ENCODE assay signal across 29 mouse cellular contexts in the genomic region with DNA sequence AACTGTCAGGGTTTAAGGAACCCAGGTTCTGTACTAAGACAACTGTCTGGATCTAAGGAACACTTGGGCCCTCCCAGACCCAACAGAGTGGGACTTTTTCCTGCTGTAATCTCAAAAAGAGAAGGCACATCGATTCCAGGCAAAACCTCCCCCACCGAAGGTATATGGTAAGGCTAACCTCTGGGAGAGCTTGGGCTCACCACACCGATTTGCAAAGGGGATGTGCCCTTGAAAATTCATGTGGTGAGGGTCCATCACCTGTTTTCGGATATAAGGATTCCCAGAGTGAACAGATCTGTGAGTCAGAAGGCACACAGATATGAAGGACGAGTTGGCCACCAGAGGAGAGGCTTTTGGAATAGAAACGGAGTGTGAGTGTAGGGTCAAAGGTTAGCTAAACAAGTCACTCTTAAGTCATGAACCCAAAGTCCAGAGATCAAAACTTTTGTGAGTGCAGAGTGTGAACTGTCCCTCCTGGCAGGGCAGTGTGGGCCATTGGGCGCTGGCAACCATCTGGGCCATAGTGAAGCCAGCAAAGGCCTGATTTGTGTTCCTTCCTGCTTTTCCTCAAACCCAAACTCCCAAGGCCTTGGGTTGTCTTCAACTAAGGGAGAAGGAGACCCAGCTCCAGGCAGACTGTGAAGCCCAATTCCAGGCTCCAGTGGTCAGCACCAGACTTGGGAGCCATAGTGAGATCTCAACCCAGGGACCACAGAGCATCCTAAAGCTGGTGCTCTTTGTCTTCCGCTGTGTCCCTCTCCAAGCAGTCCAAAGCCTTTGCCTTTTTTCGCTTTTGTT. TPM values are rescaled to one million over a fixed set of nuclear protein-coding genes. Genes with fewer than 3 reads are reported as not detected.
DNase-seq lines count a peak whose midpoint lies in the region; ATAC-seq and TF ChIP-seq lines count a peak whose summit lies in the region.
"Had no signal": no experiment of that assay in that cellular context is flagged by ENCODE, and none has a peak within 500 bp of the region (broad histone marks: within the 10 kb centered on the region; RNA-seq: fewer than 3 reads in every experiment).

No protein-coding gene starts in this region.

- peaks cover 58% of the 10 kb centered on the region for H3K27me3 ChIP-seq in heart, embryonic 12.5 days (replicated peaks)
- H3K27me3 ChIP-seq in liver, adult 2 months (ENCODE audit: control insufficient read depth, insufficient read depth, low read length) = peaks cover 35% of the 10 kb centered on the region
- peaks cover 95% of the 10 kb centered on the region for H3K27me3 ChIP-seq in liver, embryonic 11.5 days (replicated peaks; ENCODE audit: control insufficient read depth, insufficient read depth, low read length)
- H3K27me3 ChIP-seq in heart, embryonic 16.5 days (ENCODE audit: control insufficient read depth, insufficient read depth, low read length) = peaks cover 40% of the 10 kb centered on the region

- peaks cover 12% of the 10 kb centered on the region; the same call in 1 of the 2 replicates for H3K4me1 ChIP-seq in heart, embryonic 12.5 days (replicated peaks)
- peaks cover 7% of the 10 kb centered on the region for H3K4me1 ChIP-seq in liver, adult 2 months (ENCODE audit: control insufficient read depth, insufficient read depth, low read length)
- peaks cover 3% of the 10 kb centered on the region for H3K4me1 ChIP-seq in liver, embryonic 11.5 days (replicated peaks; ENCODE audit: control insufficient read depth, insufficient read depth, low read length)
- no peaks in the 10 kb centered on the region; the same call in 1 of the 2 replicates for H3K4me1 ChIP-seq in heart, embryonic 16.5 days (ENCODE audit: control insufficient read depth, insufficient read depth, low read length)

- H3K36me3 ChIP-seq in heart, embryonic 12.5 days = peaks cover 20% of the 10 kb centered on the region
- no peaks in the 10 kb centered on the region for H3K36me3 ChIP-seq in liver, adult 2 months (ENCODE audit: control insufficient read depth, insufficient read depth, low read length)
- no peaks in the 10 kb centered on the region for H3K36me3 ChIP-seq in liver, embryonic 11.5 days (ENCODE audit: control insufficient read depth, insufficient read depth, low read length)
- H3K36me3 ChIP-seq in heart, embryonic 16.5 days (ENCODE audit: control insufficient read depth, insufficient read depth) = no peaks in the 10 kb centered on the region
- H3K36me3 ChIP-seq: hindbrain, embryonic 13.5 days; limb, embryonic 13.5 days; midbrain, embryonic 13.5 days; stomach, embryonic 15.5 days had no signal

- peak; percentile 6 for DNase-seq in embryo, embryonic 10 days (ENCODE audit: low spot score)
- no peak for DNase-seq in embryo, embryonic 9.5 days (ENCODE audit: extremely low spot score)
- no peak for DNase-seq in heart, postnatal 36 days
- peak; percentile 89 for DNase-seq in liver, adult 2 months (ENCODE audit: extremely low read depth, low read depth, low spot score)
- no peak for DNase-seq in liver, embryonic 11.5 days (ENCODE audit: low spot score)
- no peak for DNase-seq in adrenal gland, adult 18-20 months (ENCODE audit: low spot score in 2 of 2)
- DNase-seq: adrenal gland, postnatal 10 days; gastrocnemius, postnatal 36 days; lung, postnatal 10 days; right cerebral cortex, postnatal 14 days; spleen, adult 18-20 months; thymus, adult 18-20 months had no signal

- ATAC-seq in heart, embryonic 12.5 days (ENCODE audit: insufficient number of reproducible peaks, low FRiP score) = no peak
- no peak for ATAC-seq in liver, embryonic 11.5 days (replicated peaks; ENCODE audit: low FRiP score)
- no peak for ATAC-seq in heart, embryonic 16.5 days (replicated peaks; ENCODE audit: extremely low read depth, insufficient read depth, low FRiP score)
- ATAC-seq: forebrain, embryonic 13.5 days; midbrain, embryonic 13.5 days; Patski had no signal

- WGBS in heart, embryonic 12.5 days = 16% methylated on average over 9 of the region's 9 CpGs
- WGBS in liver, adult 2 months = 18% methylated on average over 9 of the region's 9 CpGs
- 10% methylated on average over 9 of the region's 9 CpGs for WGBS in liver, embryonic 11.5 days
- 22% methylated on average over 9 of the region's 9 CpGs for WGBS in heart, embryonic 16.5 days

- H3K79me2 ChIP-seq in liver, adult 2 months (ENCODE audit: control insufficient read depth, insufficient read depth, low read length) = no peaks in the 10 kb centered on the region

- H3K4me3 ChIP-seq in heart, embryonic 12.5 days = peak overlapping the region; percentile 77
- no peak overlapping the region for H3K4me3 ChIP-seq in liver, adult 2 months (ENCODE audit: insufficient read depth, low read depth, low read length)
- H3K4me3 ChIP-seq in liver, embryonic 11.5 days (ENCODE audit: low read depth, low read length) = no peak overlapping the region
- H3K4me3 ChIP-seq in heart, embryonic 16.5 days (ENCODE audit: low read length) = peak overlapping the region; percentile 57
- H3K4me3 ChIP-seq: forebrain, embryonic 13.5 days; hindbrain, embryonic 13.5 days; limb, embryonic 13.5 days; midbrain, embryonic 13.5 days; myocyte; stomach, embryonic 15.5 days had no signal

- intact Hi-C loops in heart, postnatal 36 days (cut with DNase I) = no loop called here

- H3K27ac ChIP-seq in heart, embryonic 12.5 days (ENCODE audit: poor library complexity, severe bottlenecking) = peak overlapping the region; percentile 93
- H3K27ac ChIP-seq in liver, adult 2 months (replicated peaks; ENCODE audit: insufficient read depth, low read depth, low read length) = no peak overlapping the region
- H3K27ac ChIP-seq in liver, embryonic 11.5 days (ENCODE audit: low read depth, low read length) = no peak overlapping the region
- peak overlapping the region; percentile 95 for H3K27ac ChIP-seq in heart, embryonic 16.5 days (ENCODE audit: low read length)
- H3K27ac ChIP-seq: forebrain, embryonic 13.5 days; hindbrain, embryonic 13.5 days; limb, embryonic 13.5 days; midbrain, embryonic 13.5 days; stomach, embryonic 15.5 days had no signal

- TF ChIP-seq CTCF in liver, adult 2 months (IDR thresholded peaks at IDR 0.05; ENCODE audit: low read depth, low read length) = no peak

- peak overlapping the region; percentile 95 for H3K9ac ChIP-seq in heart, embryonic 12.5 days
- H3K9ac ChIP-seq in liver, adult 2 months (ENCODE audit: low read depth, low read length) = no peak overlapping the region
- no peak overlapping the region for H3K9ac ChIP-seq in liver, embryonic 11.5 days (ENCODE audit: low read depth, low read length)
- H3K9ac ChIP-seq in heart, embryonic 16.5 days (ENCODE audit: low read length) = peak overlapping the region; percentile 89
- H3K9ac ChIP-seq: forebrain, embryonic 13.5 days; hindbrain, embryonic 13.5 days; limb, embryonic 13.5 days; midbrain, embryonic 13.5 days; stomach, embryonic 15.5 days had no signal

- peak overlapping the region; percentile 82 for H3K4me2 ChIP-seq in heart, embryonic 12.5 days
- H3K4me2 ChIP-seq in liver, embryonic 11.5 days = no peak overlapping the region
- peak overlapping the region; percentile 77 for H3K4me2 ChIP-seq in heart, embryonic 16.5 days (ENCODE audit: low read depth, low read length)
- H3K4me2 ChIP-seq: forebrain, embryonic 13.5 days; hindbrain, embryonic 13.5 days; limb, embryonic 13.5 days; midbrain, embryonic 13.5 days; stomach, embryonic 15.5 days had no signal

- TF ChIP-seq POLR2A in liver, adult 2 months (IDR thresholded peaks at IDR 0.05; ENCODE audit: extremely low read depth, insufficient read depth, low read length) = no peak

- no peaks in the 10 kb centered on the region for H3K9me3 ChIP-seq in heart, embryonic 12.5 days (replicated peaks)
- H3K9me3 ChIP-seq in liver, embryonic 11.5 days (ENCODE audit: control insufficient read depth, low read length) = no peaks in the 10 kb centered on the region
- no peaks in the 10 kb centered on the region for H3K9me3 ChIP-seq in heart, embryonic 16.5 days (replicated peaks; ENCODE audit: control insufficient read depth, low read length)
- H3K9me3 ChIP-seq: forebrain, embryonic 13.5 days; hindbrain, embryonic 13.5 days; limb, embryonic 13.5 days; midbrain, embryonic 13.5 days; stomach, embryonic 15.5 days had no signal

RNA-seq across cellular contexts. Expression of gene Nkx2-5, which starts 2.2 kb away (rescaled TPM):
- 200 and 212 TPM in 2 replicates for polyA plus RNA-seq in heart, embryonic 12.5 days (2016; fragmentation: Nextera tagmentation; extraction: Ambion mirVana)
- total RNA-seq in heart, postnatal 36 days (2021) = 10 to 100 TPM; 80.7 TPM
- not detected in 2 replicates for total RNA-seq in liver, adult 2 months (2014; rRNA removed)
- polyA plus RNA-seq in liver, adult 2 months (2012; rRNA removed) = not detected in 2 replicates
- polyA plus RNA-seq in liver, embryonic 11.5 days (2014; fragmentation: Nextera tagmentation; extraction: Ambion mirVana) = 1.0 and 2.1 TPM in 2 replicates
- 123 and 132 TPM in 2 replicates for polyA plus RNA-seq in heart, embryonic 16.5 days (2015; fragmentation: Nextera tagmentation; extraction: Ambion mirVana)
- not detected for total RNA-seq in adrenal gland, adult 18-20 months (2021)
- total RNA-seq: adrenal gland, postnatal 10 days; gastrocnemius, postnatal 36 days; layer of hippocampus, postnatal 14 days; megakaryocyte progenitor cell, adult 5-6 weeks had no signal
- polyA plus RNA-seq: brain, embryonic 14.5 days; forebrain, embryonic 13.5 days; inflammation-experienced regulatory T-cells, adult 6 months; kidney, embryonic 16.5 days; limb, embryonic 13.5 days; liver, embryonic 16.5 days; midbrain, embryonic 13.5 days; neural tube, embryonic 14.5 days; Patski; urinary bladder, adult 2 months had no signal

Comparison
In these comparisons a context has a peak if more than half of its experiments do, and no peak if none do; other contexts are left out.
1. DNase-seq: peak in embryo, embryonic 10 days (single experiment) and liver, adult 2 months (single experiment); none in embryo, embryonic 9.5 days (single experiment), heart, postnatal 36 days (0 of 2), liver, embryonic 11.5 days (single experiment) and adrenal gland, adult 18-20 months (0 of 2).
2. H3K27ac ChIP-seq: peak in heart, embryonic 12.5 days (single experiment) and heart, embryonic 16.5 days (single experiment); none in liver, adult 2 months (single experiment) and liver, embryonic 11.5 days (single experiment).
3. H3K4me3 ChIP-seq: peak in heart, embryonic 12.5 days (single experiment) and heart, embryonic 16.5 days (single experiment); none in liver, adult 2 months (single experiment) and liver, embryonic 11.5 days (single experiment).
4. H3K9ac ChIP-seq: peak in heart, embryonic 12.5 days (single experiment) and heart, embryonic 16.5 days (single experiment); none in liver, adult 2 months (single experiment) and liver, embryonic 11.5 days (single experiment).
5. RNA of gene Nkx2-5, which starts 2.2 kb away (polyA plus RNA-seq): 200 to 212 TPM in heart, embryonic 12.5 days and 123 to 132 TPM in heart, embryonic 16.5 days; 1.0 to 2.1 TPM in liver, embryonic 11.5 days and not detected in liver, adult 2 months; every median in the first group is over 10 times any median in the second.